Mouse (Mus musculus) embryo, embryonic 9.5 days (tissue): ENCODE results near the gene Ocel1.

Source experiments
- DNase-seq: peaks from one replicate; pipeline ENCODE4 v3.0.0-alpha.2; 2017; ENCODE audit errors: extremely low spot score

The Ocel1 gene

DNA sequence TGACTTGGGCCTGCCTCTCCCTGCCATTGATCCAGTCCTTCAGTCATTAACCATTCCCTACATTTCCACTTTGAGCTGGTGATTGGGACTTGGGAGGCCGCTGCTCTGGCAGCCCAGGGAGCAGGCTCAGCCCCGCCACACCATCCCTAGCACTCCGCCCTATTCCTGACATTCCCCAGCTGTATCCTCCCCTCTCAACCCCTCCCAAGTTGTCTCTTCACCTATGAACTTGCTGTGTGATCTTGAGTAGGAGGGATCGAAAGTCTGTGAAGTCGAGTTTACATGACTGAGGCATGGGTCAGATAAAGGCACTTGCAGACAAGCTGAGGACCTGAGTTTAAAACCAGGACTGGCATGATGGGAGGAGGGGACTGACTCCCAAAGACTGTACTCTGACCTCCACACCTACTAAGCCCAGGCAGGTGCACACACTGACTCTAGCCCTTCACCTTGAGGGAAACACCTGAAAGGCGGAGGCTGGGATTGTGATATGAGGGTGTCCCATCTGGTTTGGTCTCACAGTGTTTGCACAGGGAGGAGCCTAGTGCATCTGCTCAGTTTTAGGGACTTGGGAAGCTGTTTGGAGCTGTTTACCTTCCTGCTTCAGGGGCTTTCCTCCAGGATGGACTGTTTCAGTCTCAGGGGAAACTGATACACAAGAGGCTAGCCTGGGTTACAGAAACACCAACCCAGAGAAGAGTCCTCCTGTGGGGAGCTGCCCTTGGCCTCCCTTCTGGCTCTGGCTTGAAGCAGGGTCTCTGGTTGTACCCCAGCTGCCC, 32.2 kb downstream of the Ocel1 start:
- no peak for DNase-seq

DNA sequence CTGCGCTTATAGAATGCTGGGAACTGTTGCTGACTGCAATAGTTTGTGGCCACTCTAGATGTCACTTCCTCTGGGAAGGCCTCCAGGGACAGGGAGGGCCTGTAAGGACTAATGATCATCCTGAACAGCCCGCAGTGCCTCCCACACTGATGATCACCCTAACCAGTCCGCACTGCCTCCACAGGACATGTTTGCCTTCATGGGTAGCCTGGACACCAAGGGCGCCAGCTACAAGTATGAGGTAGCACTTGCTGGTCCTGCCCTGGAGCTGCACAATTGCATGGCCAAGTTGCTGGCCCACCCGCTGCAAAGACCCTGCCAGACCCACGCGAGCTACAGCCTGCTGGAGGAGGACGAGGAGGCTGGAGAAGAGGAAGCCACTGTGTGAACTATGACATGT, 32.9 kb downstream of the Ocel1 start:
- no peak for DNase-seq

DNA sequence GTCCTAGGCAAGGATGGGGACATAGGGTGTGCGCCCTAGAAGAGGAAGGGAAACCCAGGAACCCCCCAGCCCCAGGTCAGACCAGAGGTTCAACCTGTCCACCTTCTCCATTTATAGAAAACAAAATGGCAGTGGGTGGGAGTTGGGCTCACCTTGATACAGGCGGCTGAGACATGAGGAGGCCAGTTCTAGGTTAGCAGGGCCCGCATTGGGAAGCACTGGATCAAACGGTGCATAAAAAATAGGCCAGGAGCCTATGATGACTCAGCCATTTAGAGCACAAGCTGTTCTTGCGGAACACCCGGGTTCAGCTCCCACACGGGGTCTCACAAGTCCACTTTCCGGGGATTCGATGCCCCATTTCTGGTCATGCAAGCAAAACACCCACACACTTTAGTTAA, 33.9 kb downstream of the Ocel1 start:
- DNase-seq = no peak

DNA sequence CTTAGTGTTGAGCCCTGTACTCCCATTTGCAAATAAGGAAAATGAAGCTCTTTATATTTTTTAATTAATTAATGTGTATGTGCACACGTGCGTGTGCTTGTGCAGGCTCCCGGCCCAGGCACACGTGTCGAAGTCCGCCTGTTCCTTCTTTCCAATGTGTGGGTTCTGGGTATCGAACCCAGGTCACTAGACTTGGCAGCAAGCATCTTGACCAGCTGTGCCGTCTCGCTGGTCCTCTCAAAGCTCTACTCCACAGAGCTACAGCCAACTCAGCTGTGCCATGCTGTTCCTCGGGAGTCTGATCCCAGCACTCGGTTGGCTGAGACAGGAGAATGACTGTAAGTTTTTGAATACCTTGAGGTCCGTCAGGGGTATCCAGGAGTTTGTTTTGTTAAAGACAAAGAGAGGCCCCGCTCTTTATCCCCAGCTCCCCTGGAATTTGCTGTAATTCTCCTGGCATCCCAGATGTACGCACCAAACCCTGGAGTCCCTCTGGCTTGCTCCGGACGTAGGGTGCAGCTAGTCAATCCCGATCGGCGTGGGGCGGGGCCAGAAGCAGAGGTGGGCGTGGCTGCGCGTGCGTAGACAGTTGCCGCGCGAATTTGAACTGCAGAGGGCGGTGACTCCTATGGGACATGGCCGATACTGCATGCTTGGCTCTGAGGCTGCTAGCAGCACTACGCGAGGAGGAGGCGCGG, 34.5 kb downstream of the Ocel1 start, which contains the start of gene Ankle1:
Gene Ankle1 (plus strand): TSS at position 610 of the 698 bp plus-strand sequence.
- peak; percentile 98 for DNase-seq

DNA sequence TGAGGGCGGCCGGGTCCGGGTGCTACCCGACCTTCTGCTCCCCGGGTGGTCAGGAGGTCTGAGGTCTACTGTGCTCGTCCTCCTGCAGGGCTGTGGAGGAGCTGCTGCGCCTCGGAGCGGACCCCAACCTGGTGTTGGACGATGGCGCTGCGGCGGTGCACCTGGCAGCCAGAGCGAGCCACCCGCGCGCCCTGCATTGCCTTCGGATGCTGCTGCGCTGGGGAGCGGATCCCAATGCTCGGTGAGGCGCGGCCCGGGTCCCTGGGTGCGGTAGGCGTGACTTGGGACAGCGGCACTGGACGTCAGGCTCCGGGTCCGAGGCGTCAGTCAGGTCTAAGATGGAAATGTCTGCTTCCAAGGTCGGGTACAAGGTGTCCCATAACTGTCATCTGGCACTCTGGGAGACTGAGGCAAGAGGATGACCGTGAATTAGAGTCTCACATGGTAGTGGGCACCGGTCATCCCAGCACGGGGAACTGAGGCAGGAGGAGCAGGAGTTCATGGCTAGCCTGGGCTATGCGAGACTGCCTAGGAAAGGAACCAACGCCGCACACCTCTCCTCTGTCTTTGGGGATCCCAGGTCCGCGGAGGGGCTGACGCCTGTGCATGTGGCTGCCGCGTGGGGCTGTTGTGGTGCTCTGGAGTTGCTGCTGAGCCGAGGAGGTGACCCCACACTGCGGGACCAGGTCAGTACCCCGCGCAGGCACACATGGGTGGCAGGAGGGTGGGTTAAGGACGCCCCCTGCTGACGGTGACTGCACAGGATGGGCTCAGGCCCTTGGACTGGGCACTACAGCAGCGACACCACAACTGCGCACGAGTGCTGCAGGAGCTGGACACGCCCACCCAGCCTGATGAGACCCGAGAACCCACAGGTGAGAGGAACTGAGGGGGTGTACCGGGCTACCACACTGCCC, 35.3 kb downstream of the Ocel1 start:
- DNase-seq = peak; percentile 87

DNA sequence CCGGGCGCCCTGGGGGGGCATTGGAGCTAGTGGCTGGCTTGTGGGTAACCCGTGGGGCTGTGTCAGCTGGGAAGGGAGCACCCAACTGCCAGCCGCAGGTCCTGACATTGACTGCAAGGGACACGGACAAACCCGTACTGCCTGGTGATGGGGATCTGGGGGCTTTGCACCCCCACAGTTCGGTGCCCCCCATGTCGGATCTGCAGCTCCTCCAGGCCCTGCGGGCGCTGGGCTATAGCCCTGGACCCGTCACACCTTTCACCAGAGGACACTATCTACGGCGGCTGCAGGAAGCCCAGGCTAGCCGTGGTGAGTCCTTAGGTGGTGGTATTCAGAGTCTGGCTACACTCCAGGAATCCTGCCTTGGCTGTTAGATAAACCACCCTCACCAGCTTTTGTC, 36.3 kb downstream of the Ocel1 start:
- no peak for DNase-seq

DNA sequence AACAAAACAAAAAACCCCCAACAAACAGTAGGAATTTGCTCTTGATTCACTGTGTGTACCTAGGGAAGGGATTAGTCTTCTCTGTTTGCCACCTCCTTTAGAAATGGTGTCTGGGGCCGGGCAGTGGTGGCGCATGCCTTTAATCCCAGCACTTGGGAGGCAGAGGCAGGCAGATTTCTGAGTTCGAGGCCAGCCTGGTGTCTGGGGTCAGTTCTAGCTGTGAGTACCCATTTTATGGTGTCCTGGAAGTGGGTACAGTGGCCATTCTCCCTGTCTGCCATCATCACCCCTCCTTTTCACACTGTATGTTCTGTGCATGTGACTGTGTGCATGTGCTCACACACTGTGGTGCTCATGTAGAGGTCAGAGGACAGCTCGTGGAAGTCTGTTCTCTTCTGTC, 37.1 kb downstream of the Ocel1 start:
- DNase-seq = no peak

DNA sequence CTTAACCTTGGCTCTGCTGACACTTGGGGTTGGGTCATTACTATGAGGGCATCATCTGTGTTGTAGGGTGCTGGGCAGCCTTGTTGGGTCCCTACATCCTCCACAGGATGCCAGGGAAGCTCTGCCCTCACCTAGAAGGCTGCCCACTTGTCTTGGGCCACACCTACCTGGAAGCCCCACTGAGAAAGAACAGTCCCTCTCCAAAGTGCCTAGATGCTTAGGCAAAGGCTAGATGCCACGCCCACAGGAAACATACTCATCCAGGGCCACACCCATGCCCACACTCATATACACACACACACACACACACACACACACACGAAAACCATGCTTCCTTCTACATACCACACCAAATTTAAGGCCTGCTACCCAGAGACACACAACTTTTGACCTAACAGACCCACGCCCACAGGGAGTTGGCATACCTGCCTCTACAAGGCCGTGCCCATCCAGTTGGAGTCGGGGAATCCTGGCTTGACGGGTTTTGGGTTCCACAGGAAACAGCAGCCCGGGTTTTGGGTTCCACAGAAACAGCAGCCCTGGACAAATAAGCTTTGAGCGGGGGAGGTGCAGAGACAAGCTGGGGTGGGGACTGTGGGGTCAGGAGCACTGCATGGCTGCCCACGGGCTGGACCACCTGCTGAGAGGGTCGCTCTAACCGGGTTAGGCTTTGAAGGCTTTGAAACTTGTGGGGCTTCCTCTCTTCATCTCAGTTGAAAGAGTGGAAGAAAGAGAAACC, 40.6 kb downstream of the Ocel1 start:
- no peak for DNase-seq

DNA sequence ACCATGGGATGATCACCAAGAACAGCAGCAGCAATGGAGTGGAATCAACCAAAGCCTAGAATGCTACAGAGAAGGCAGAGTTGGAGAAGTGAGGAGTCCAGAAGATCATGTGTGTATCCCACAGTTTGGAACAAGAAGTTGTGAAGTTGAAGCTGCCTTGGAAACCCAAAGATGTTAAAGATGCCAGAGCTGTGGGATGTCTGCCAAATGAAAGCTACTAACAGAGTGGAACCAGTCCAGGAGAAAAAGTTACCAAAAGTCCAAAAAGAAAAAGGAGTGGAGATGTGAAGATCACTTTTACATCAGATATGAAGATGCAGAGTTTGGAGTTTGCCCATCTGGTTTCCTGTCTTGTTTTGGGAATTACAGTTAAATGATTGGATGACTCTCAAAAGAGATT, 51.0 kb downstream of the Ocel1 start:
- DNase-seq = no peak
